Mouse (Mus musculus): Measurements from ENCODE around the gene Mmp20.

DNA sequence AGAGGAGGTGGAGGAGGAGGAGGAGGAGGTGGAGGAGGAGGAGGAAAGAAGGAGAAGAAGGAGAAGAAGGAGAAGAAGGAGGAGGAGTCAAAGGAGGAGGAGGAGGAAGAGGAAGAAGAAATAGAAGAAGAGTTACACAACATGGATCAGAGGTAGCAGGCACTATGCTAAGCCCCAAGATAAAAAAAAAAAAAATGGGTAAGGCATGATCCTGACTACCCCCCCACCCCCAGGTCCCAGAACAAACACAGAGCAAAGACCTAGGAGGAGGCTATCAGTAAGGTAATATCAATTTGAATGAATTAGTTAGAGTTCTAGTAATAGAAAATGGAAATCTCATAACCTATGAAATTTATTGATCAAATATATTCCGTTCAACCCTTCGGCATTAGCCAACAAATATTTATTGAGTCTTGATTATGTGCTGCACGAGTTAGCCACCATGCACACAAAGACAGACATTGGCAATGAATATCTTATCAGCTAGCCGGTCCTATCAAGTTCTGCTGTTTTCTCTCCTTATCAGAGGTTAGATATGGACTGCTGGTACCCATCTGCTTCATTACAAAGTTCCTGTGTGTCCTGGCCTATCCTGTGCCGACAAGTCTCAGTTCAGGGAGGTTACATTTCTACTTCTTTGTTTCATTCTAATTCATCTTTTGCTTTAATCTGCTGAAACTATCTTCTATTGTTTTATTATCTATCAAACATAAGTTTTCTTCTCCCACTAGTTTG, 24.5 kb downstream of the Mmp20 start:
- TF ChIP-seq CTCF (IDR thresholded peaks at IDR 0.05; ENCODE audit: low read depth) (no peak), EP300 (IDR thresholded peaks at IDR 0.05; ENCODE audit: low read depth) (no peak)
